Mouse (Mus musculus) heart, embryonic 13.5 days (tissue): Measurements from ENCODE around the gene Slc25a13. TPM values are rescaled to one million over a fixed set of nuclear protein-coding genes. Genes with fewer than 3 reads are reported as not detected.

Source experiments
- ATAC-seq: fragments of 200-750 bp; cut with Nextera tagmentation; 2 replicates; pipeline ENCODE4 v1.8.0; 2017; ENCODE audit warnings: moderate TSS enrichment; ENCODE audit not compliant: insufficient number of reproducible peaks, low FRiP score, low TSS enrichment; ENCODE audit errors: extremely low read depth
- H3K27ac ChIP-seq: fragments of 300-500 bp; sonication (generic); replicated peaks from 2 replicates; pipeline ENCODE4 v1.5.1; 2015; ENCODE audit warnings: moderate library complexity, mild to moderate bottlenecking, inconsistent platforms
- H3K27me3 ChIP-seq: fragments of 300-500 bp; sonication (generic); replicated peaks from 2 replicates; pipeline ENCODE4 v1.6.1; 2015; ENCODE audit warnings: mild to moderate bottlenecking, inconsistent platforms
- H3K36me3 ChIP-seq: fragments of 300-500 bp; sonication (generic); 2 replicates; pipeline ENCODE4 v1.6.1; 2015; ENCODE audit warnings: mild to moderate bottlenecking, inconsistent platforms
- H3K4me1 ChIP-seq: fragments of 300-500 bp; sonication (generic); 2 replicates; pipeline ENCODE4 v1.6.1; 2015; ENCODE audit warnings: inconsistent platforms
- H3K4me2 ChIP-seq: fragments of 300-500 bp; sonication (generic); 2 replicates; pipeline ENCODE4 v1.6.1; 2015; ENCODE audit warnings: inconsistent platforms, mild to moderate bottlenecking, moderate library complexity
- H3K4me3 ChIP-seq: fragments of 300-500 bp; sonication (generic); 2 replicates; pipeline ENCODE4 v1.5.1; 2015; ENCODE audit warnings: moderate library complexity, mild to moderate bottlenecking, inconsistent platforms
- H3K9ac ChIP-seq: fragments of 300-500 bp; sonication (generic); 2 replicates; pipeline ENCODE4 v1.6.1; 2015; ENCODE audit warnings: inconsistent platforms, mild to moderate bottlenecking, moderate library complexity
- H3K9me3 ChIP-seq: fragments of 300-500 bp; sonication (generic); 2 replicates; pipeline ENCODE4 v1.6.1; 2016; ENCODE audit warnings: inconsistent platforms
- WGBS: fragments of 180-500 bp; shearing (Covaris S2); methylation state at CpG from one replicate; pipeline ENCODE4 v1.1.7; 2015; ENCODE audit warnings: mixed read lengths; 5-methylcytosine and 5-hydroxymethylcytosine counted together
- polyA plus RNA-seq: library from polyadenylated mRNA; unstranded; fragments of >200 nt; fragmentation: Nextera tagmentation; extraction: Ambion mirVana; gene quantifications from 2 replicates; pipeline ENCODE4 v1.2.1, GENCODE M21; 2015

Slc25a13 gene
- polyA plus RNA-seq, 1 experiment from 2014 or later = 55.3 TPM

GRCm38 (mm10) chr6:6075940-6076447, 141.0 kb downstream of the Slc25a13 start:
- Histone ChIP-seq H3K4me2 (no peak overlapping the region), H3K4me1 (peaks cover 9% of the 10 kb centered on the region; the same call in 1 of the 2 replicates), H3K36me3 (peaks cover 24% of the 10 kb centered on the region), H3K4me3 (no peak overlapping the region), H3K27ac (no peak overlapping the region), H3K9ac (no peak overlapping the region), H3K9me3 (no peaks in the 10 kb centered on the region), H3K27me3 (no peaks in the 10 kb centered on the region)
- no peak for ATAC-seq
- 76% methylated on average over 7 of the region's 7 CpGs for WGBS

GRCm38 (mm10) chr6:6071038-6071437, 145.9 kb downstream of the Slc25a13 start:
- WGBS = 40% methylated on average over 7 of the region's 7 CpGs
- H3K27ac ChIP-seq = no peak overlapping the region
- H3K36me3 ChIP-seq = 0 out of 2 replicates have a peak, but pooled peaks cover 5% of the 10 kb centered on the region
- H3K27me3 ChIP-seq = no peaks in the 10 kb centered on the region
- H3K4me1 ChIP-seq = peaks cover 35% of the 10 kb centered on the region
- H3K9ac ChIP-seq = no peak overlapping the region
- ATAC-seq = no peak
- no peak overlapping the region for H3K4me2 ChIP-seq
- H3K9me3 ChIP-seq = no peaks in the 10 kb centered on the region
- no peak overlapping the region for H3K4me3 ChIP-seq

DNA sequence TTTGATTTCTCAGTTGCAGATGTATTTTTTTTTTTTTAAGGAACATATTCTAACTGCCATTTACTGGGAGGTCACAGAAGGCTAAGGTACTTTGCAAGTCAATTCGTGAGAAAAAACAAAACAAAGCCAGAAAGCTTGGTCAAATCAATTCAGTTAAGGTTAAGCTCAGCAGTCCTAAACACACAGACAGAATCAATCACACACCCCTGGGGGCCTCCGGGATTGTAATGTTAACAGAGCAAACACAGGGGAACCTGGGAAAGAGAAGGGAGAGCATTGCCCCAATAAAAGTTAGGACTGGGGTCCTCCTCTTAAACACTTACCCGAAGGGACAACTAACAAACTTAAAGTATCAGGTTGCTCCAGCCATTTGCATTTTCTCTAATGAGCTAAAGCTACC, 147.0 kb downstream of the Slc25a13 start:
- Histone ChIP-seq H3K4me3 (no peak overlapping the region), H3K27me3 (no peaks in the 10 kb centered on the region), H3K36me3 (0 out of 2 replicates have a peak, but pooled peaks cover 10% of the 10 kb centered on the region), H3K9me3 (no peaks in the 10 kb centered on the region), H3K4me1 (peaks cover 35% of the 10 kb centered on the region), H3K4me2 (no peak overlapping the region), H3K27ac (no peak overlapping the region), H3K9ac (no peak overlapping the region)
- no peak; the same call in 1 of the 2 replicates for ATAC-seq
- 42% methylated on average over 3 of the region's 3 CpGs for WGBS

DNA sequence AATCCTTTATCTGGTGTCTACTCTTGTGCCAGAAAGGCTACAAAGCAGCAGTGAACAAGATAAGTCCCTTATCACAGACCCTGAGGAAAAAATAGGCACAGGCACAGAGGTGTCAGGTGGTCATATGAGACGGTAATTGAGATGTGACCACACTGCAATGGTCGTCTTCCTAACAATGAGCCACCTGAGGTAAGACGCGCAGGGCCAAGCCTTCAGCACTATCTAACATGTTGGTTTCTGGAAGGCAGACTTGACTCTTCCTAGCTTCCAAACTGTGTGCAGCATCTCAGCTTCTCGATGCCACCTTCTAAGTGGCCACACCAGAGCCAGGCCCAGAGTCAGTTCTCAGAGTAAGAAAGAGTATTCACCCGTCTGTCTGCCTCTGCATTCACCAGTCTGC, 149.8 kb downstream of the Slc25a13 start:
- ATAC-seq = no peak
- H3K9me3 ChIP-seq = no peaks in the 10 kb centered on the region
- WGBS = 50% methylated on average over 6 of the region's 6 CpGs
- H3K27me3 ChIP-seq = no peaks in the 10 kb centered on the region
- H3K36me3 ChIP-seq = peaks cover 9% of the 10 kb centered on the region; the same call in 1 of the 2 replicates
- peaks cover 40% of the 10 kb centered on the region for H3K4me1 ChIP-seq
- no peak overlapping the region for H3K9ac ChIP-seq
- H3K4me2 ChIP-seq = no peak overlapping the region
- no peak overlapping the region for H3K27ac ChIP-seq
- no peak overlapping the region for H3K4me3 ChIP-seq

GRCm38 (mm10) chr6:6058548-6058947, 158.4 kb downstream of the Slc25a13 start:
- WGBS = 64% methylated on average over 3 of the region's 3 CpGs
- Histone ChIP-seq H3K27ac (no peak overlapping the region), H3K36me3 (no peaks in the 10 kb centered on the region), H3K4me1 (peaks cover 23% of the 10 kb centered on the region), H3K27me3 (no peaks in the 10 kb centered on the region), H3K4me2 (no peak overlapping the region), H3K9me3 (no peaks in the 10 kb centered on the region), H3K4me3 (no peak overlapping the region), H3K9ac (no peak overlapping the region)
- ATAC-seq = no peak

DNA sequence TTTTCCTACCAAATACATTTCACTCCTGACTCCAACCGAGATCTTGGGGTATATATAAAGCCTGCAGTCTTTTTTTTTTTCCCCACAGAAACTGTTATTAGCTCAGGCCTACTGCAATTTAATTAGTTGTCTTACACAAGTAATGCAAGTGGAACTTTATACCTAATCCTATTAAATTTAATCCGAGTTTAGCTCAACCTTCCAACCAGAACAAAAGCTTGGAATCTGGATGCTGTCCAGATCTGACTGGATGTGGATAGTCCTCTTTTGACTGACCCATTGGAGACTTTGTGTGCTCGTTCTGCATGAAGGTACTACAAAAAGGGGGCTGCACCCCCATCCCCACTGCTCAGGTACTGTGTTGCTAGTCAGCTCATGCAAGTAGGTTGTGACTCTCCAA, 163.0 kb downstream of the Slc25a13 start:
- Histone ChIP-seq H3K36me3 (peaks cover 13% of the 10 kb centered on the region), H3K27me3 (no peaks in the 10 kb centered on the region), H3K4me2 (no peak overlapping the region), H3K4me1 (peaks cover 23% of the 10 kb centered on the region), H3K9me3 (no peaks in the 10 kb centered on the region; the same call in 1 of the 2 replicates), H3K9ac (no peak overlapping the region), H3K4me3 (no peak overlapping the region), H3K27ac (no peak overlapping the region)
- WGBS = 79% methylated on average over 3 of the region's 3 CpGs
- no peak for ATAC-seq

DNA sequence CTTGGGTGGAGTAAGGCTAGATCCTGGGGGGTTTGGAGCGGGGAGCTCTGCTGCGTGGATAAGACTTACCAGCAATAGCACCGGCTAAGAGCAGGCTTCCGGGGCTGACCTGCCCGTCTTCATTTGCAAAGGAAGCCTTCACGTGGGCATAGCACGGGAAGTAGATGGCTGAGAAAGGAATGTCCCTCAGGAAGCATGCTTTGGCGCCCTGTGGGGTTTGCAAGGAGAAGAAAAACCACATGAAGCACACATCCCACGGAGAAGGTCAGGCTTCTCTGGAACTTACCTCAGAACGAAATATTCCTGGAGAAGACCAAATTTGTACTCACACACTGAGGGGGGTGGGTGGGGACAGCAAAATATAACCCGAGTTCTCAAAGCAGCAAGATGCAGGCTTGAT, 164.3 kb downstream of the Slc25a13 start:
- 50% methylated on average over 11 of the region's 11 CpGs for WGBS
- Histone ChIP-seq H3K4me2 (no peak overlapping the region), H3K36me3 (peaks cover 13% of the 10 kb centered on the region), H3K4me3 (no peak overlapping the region), H3K27ac (no peak overlapping the region), H3K9ac (no peak overlapping the region), H3K4me1 (peaks cover 23% of the 10 kb centered on the region), H3K9me3 (no peaks in the 10 kb centered on the region; the same call in 1 of the 2 replicates), H3K27me3 (no peaks in the 10 kb centered on the region)
- no peak for ATAC-seq

GRCm38 (mm10) chr6:6046729-6047424, 170.1 kb downstream of the Slc25a13 start:
- Histone ChIP-seq H3K4me2 (no peak overlapping the region), H3K9ac (no peak overlapping the region), H3K4me3 (no peak overlapping the region), H3K27me3 (no peaks in the 10 kb centered on the region), H3K27ac (no peak overlapping the region), H3K4me1 (peaks cover 4% of the 10 kb centered on the region; the same call in 1 of the 2 replicates), H3K36me3 (peaks cover 21% of the 10 kb centered on the region), H3K9me3 (no peaks in the 10 kb centered on the region; the same call in 1 of the 2 replicates)
- ATAC-seq = no peak
- WGBS = 60% methylated on average over 12 of the region's 12 CpGs

GRCm38 (mm10) chr6:6038773-6039550, 178.0 kb downstream of the Slc25a13 start:
- Histone ChIP-seq H3K9ac (no peak overlapping the region), H3K4me2 (no peak overlapping the region), H3K27ac (no peak overlapping the region), H3K9me3 (no peaks in the 10 kb centered on the region), H3K36me3 (peaks cover 21% of the 10 kb centered on the region; the same call in 1 of the 2 replicates), H3K27me3 (no peaks in the 10 kb centered on the region), H3K4me1 (no peaks in the 10 kb centered on the region), H3K4me3 (no peak overlapping the region)
- WGBS = 57% methylated on average over 18 of the region's 18 CpGs
- ATAC-seq = no peak

- no peak overlapping the region for H3K4me3 ChIP-seq
- H3K27ac ChIP-seq = no peak overlapping the region
- H3K27me3 ChIP-seq = no peaks in the 10 kb centered on the region
- no peaks in the 10 kb centered on the region for H3K9me3 ChIP-seq
- ATAC-seq = no peak
- 85% methylated on average over 6 of the region's 6 CpGs for WGBS
- peaks cover 6% of the 10 kb centered on the region; the same call in 1 of the 2 replicates for H3K4me1 ChIP-seq
- H3K9ac ChIP-seq = no peak overlapping the region
- no peak overlapping the region for H3K4me2 ChIP-seq
- no peaks in the 10 kb centered on the region for H3K36me3 ChIP-seq
These were observed 189.3 kb downstream of the Slc25a13 start for GRCm38 (mm10) chr6:6027664-6028063.

DNA sequence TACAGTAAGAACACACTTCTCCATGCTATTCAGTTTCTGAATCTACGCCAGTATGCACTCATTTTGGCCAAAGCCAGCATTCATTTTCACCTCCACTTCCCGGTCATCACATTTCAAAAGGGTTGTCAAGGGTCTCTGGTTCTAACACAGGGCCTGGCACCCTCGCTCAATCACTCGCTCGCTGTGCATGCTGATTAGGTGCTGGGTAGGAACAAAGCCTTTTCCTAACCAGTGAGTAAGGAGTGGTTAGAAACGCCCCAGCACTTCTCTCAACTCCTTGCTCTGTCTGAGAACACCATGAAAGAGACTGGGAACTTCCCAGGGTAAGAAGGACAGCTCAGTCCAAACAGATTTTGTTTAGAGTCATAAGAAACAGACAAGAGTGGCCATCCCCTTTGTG, 193.0 kb downstream of the Slc25a13 start:
- no peak overlapping the region for H3K4me3 ChIP-seq
- no peaks in the 10 kb centered on the region for H3K36me3 ChIP-seq
- no peak overlapping the region for H3K4me2 ChIP-seq
- ATAC-seq = no peak
- WGBS = 45% methylated on average over 6 of the region's 6 CpGs
- H3K9me3 ChIP-seq = no peaks in the 10 kb centered on the region
- H3K27ac ChIP-seq = peak overlapping the region; percentile 66
- H3K27me3 ChIP-seq = no peaks in the 10 kb centered on the region
- H3K4me1 ChIP-seq = peaks cover 6% of the 10 kb centered on the region; the same call in 1 of the 2 replicates
- H3K9ac ChIP-seq = no peak overlapping the region
